Mouse (Mus musculus) kidney, embryonic 16.5 days (tissue): ENCODE results near the gene Mrgprd. TPM values are rescaled to one million over a fixed set of nuclear protein-coding genes. Genes with fewer than 3 reads are reported as not detected.

Experiments used
- ATAC-seq: fragments of 200-750 bp; cut with Nextera tagmentation; 2 replicates; pipeline ENCODE4 v1.8.0; 2017; ENCODE audit warnings: moderate TSS enrichment; ENCODE audit not compliant: low FRiP score, low TSS enrichment
- H3K27ac ChIP-seq: fragments of 300-500 bp; sonication (generic); 2 replicates; pipeline ENCODE4 v1.5.1; 2014; ENCODE audit warnings: low read length
- H3K27me3 ChIP-seq: fragments of 300-500 bp; sonication (generic); 2 replicates; pipeline ENCODE4 v1.6.1; 2014; ENCODE audit warnings: low read length, control low read depth, mixed read lengths; ENCODE audit not compliant: insufficient read depth
- H3K36me3 ChIP-seq: fragments of 300-500 bp; sonication (generic); 2 replicates; pipeline ENCODE4 v1.6.1; 2014; ENCODE audit warnings: low read length, control low read depth, mixed read lengths; ENCODE audit not compliant: insufficient read depth
- H3K4me1 ChIP-seq: fragments of 300-500 bp; sonication (generic); 2 replicates; pipeline ENCODE4 v1.6.1; 2014; ENCODE audit warnings: low read length, control low read depth, mixed read lengths; ENCODE audit not compliant: insufficient read depth
- H3K4me2 ChIP-seq: fragments of 300-500 bp; sonication (generic); replicated peaks from 2 replicates; pipeline ENCODE4 v1.6.1; 2014; ENCODE audit warnings: low read depth, low read length
- H3K4me3 ChIP-seq: fragments of 300-500 bp; sonication (generic); 2 replicates; pipeline ENCODE4 v1.5.1; 2014; ENCODE audit warnings: mild to moderate bottlenecking, low read length
- H3K9ac ChIP-seq: fragments of 300-500 bp; sonication (generic); replicated peaks from 2 replicates; pipeline ENCODE4 v1.6.1; 2014; ENCODE audit warnings: low read length
- H3K9me3 ChIP-seq: fragments of 300-500 bp; sonication (generic); 2 replicates; pipeline ENCODE4 v1.6.1; 2016; ENCODE audit warnings: low read length, control low read depth
- WGBS: fragments of 180-500 bp; shearing (Covaris S2); extraction: QIAGEN DNeasy Blood & Tissue Kit; methylation state at CpG from one replicate; pipeline ENCODE4 v1.1.7; 2014; 5-methylcytosine and 5-hydroxymethylcytosine counted together
- polyA plus RNA-seq: library from polyadenylated mRNA; unstranded; fragments of >200 nt; fragmentation: Nextera tagmentation; extraction: Ambion mirVana; gene quantifications from 2 replicates; pipeline ENCODE4 v1.2.1, GENCODE M21; 2015

Mrgprd gene
- polyA plus RNA-seq, 1 experiment from 2014 or later: not detected

GRCm38 (mm10) chr7:145335199-145335598 lies 20.6 kb downstream of the Mrgprd start:
- H3K27ac ChIP-seq: no peak overlapping the region
- H3K9me3 ChIP-seq: no peaks in the 10 kb centered on the region
- H3K4me3 ChIP-seq: no peak overlapping the region
- H3K4me2 ChIP-seq: no peak overlapping the region
- H3K4me1 ChIP-seq: no peaks in the 10 kb centered on the region
- no peak overlapping the region for H3K9ac ChIP-seq
- no peaks in the 10 kb centered on the region for H3K36me3 ChIP-seq
- H3K27me3 ChIP-seq: no peaks in the 10 kb centered on the region
- no peak for ATAC-seq

- Histone ChIP-seq H3K4me1 (no peaks in the 10 kb centered on the region), H3K36me3 (no peaks in the 10 kb centered on the region), H3K4me2 (no peak overlapping the region), H3K9me3 (no peaks in the 10 kb centered on the region), H3K27ac (no peak overlapping the region), H3K4me3 (no peak overlapping the region), H3K9ac (no peak overlapping the region), H3K27me3 (no peaks in the 10 kb centered on the region)
- WGBS: 89% methylated on average over 3 of the region's 3 CpGs
- no peak for ATAC-seq
Measured at GRCm38 (mm10) chr7:145335616-145336332, 21.1 kb downstream of the Mrgprd start.

- 86% methylated on average over 2 of the region's 2 CpGs for WGBS
- no peak overlapping the region for H3K9ac ChIP-seq
- H3K4me2 ChIP-seq: no peak overlapping the region
- no peak overlapping the region for H3K27ac ChIP-seq
- no peaks in the 10 kb centered on the region for H3K4me1 ChIP-seq
- ATAC-seq: no peak
- H3K36me3 ChIP-seq: no peaks in the 10 kb centered on the region
- H3K4me3 ChIP-seq: no peak overlapping the region
- H3K27me3 ChIP-seq: no peaks in the 10 kb centered on the region
- no peaks in the 10 kb centered on the region for H3K9me3 ChIP-seq
Measured at GRCm38 (mm10) chr7:145337889-145338288, 23.3 kb downstream of the Mrgprd start.

- 0 out of 2 replicates have a peak, but pooled peaks have one; percentile 27 for ATAC-seq
- no peak overlapping the region for H3K4me2 ChIP-seq
Measured at GRCm38 (mm10) chr7:145340248-145340904, 25.7 kb downstream of the Mrgprd start.

More at GRCm38 (mm10) chr7:145340248-145340904, 25.7 kb downstream of the Mrgprd start:
- no peak overlapping the region for H3K4me3 ChIP-seq
- H3K9me3 ChIP-seq: no peaks in the 10 kb centered on the region
- no peak overlapping the region for H3K9ac ChIP-seq
- no peaks in the 10 kb centered on the region for H3K36me3 ChIP-seq
- no peak overlapping the region for H3K27ac ChIP-seq
- WGBS: 75% methylated on average over 5 of the region's 5 CpGs
- no peaks in the 10 kb centered on the region for H3K27me3 ChIP-seq
- no peaks in the 10 kb centered on the region for H3K4me1 ChIP-seq

Other genes starting within 250 kb of the Mrgprd start
- 0.27 and 0.30 TPM in 2 replicates for gene 1810010D01Rik, start 106.7 kb upstream of the Mrgprd start, polyA plus RNA-seq
- 11.4 and 12.2 TPM in 2 replicates for gene Tpcn2, start 30.8 kb upstream of the Mrgprd start, polyA plus RNA-seq
- 3.5 and 3.8 TPM in 2 replicates for gene Mrgprf, start 14.0 kb upstream of the Mrgprd start, polyA plus RNA-seq